Mouse (Mus musculus) kidney, postnatal 0 days (tissue): Measurements from ENCODE around the gene Notch2. TPM values are rescaled to one million over a fixed set of nuclear protein-coding genes. Genes with fewer than 3 reads are reported as not detected.
A peak's percentile ranks its signal among the peaks of the same experiment; 100 is the strongest.
"Not testable (repeated sequence)": the region's sequence is repeated elsewhere in the genome, so short reads cannot be mapped to it uniquely, and the experiment has no call there.

Experiments used
- ATAC-seq: fragments of 200-750 bp; cut with Nextera tagmentation; replicated peaks from 2 replicates; pipeline ENCODE4 v1.8.0; 2017; ENCODE audit warnings: low read depth, moderate number of reproducible peaks, moderate TSS enrichment, moderate library complexity; ENCODE audit not compliant: low FRiP score
- DNase-seq: peaks from one replicate; pipeline ENCODE4 v3.0.0-alpha.2; 2016; ENCODE audit warnings: low spot score
- H3K27ac ChIP-seq: fragments of 300-500 bp; sonication (generic); 2 replicates; pipeline ENCODE4 v1.5.1; 2014; ENCODE audit warnings: mild to moderate bottlenecking
- H3K27me3 ChIP-seq: fragments of 300-500 bp; sonication (generic); 2 replicates; pipeline ENCODE4 v1.6.1; 2014; ENCODE audit warnings: low read length, mixed read lengths; ENCODE audit not compliant: insufficient read depth
- H3K36me3 ChIP-seq: fragments of 300-500 bp; sonication (generic); 2 replicates; pipeline ENCODE4 v1.6.1; 2014; ENCODE audit warnings: low read length, mixed read lengths; ENCODE audit not compliant: insufficient read depth
- H3K4me1 ChIP-seq: fragments of 300-500 bp; sonication (generic); replicated peaks from 2 replicates; pipeline ENCODE4 v1.6.1; 2014; ENCODE audit warnings: antibody characterized with exemption, low read length, mixed read lengths; ENCODE audit not compliant: insufficient read depth
- H3K4me2 ChIP-seq: fragments of 300-500 bp; sonication (generic); 2 replicates; pipeline ENCODE4 v1.6.1; 2014; ENCODE audit warnings: mild to moderate bottlenecking, low read length, moderate library complexity, mixed read lengths
- H3K4me3 ChIP-seq: fragments of 300-500 bp; sonication (generic); replicated peaks from 2 replicates; pipeline ENCODE4 v1.5.1; 2014; ENCODE audit warnings: low read depth, low read length
- H3K9ac ChIP-seq: fragments of 300-500 bp; sonication (generic); 2 replicates; pipeline ENCODE4 v1.6.1; 2014; ENCODE audit warnings: low read depth, low read length
- H3K9me3 ChIP-seq: fragments of 300-500 bp; sonication (generic); replicated peaks from 2 replicates; pipeline ENCODE4 v1.6.1; 2016; ENCODE audit warnings: low read length, inconsistent platforms, mixed read lengths
- CTCF ChIP-seq: IDR thresholded peaks from 2 replicates; pipeline ENCODE4 v1.5.1; 2016; ENCODE audit warnings: antibody characterized with exemption, low read depth, mild to moderate bottlenecking, moderate library complexity
- WGBS: fragments of 180-500 bp; shearing (Covaris S2); extraction: QIAGEN DNeasy Blood & Tissue Kit; methylation state at CpG from one replicate; pipeline ENCODE4 v1.1.7; 2014; 5-methylcytosine and 5-hydroxymethylcytosine counted together
- polyA plus RNA-seq: library from polyadenylated mRNA; unstranded; fragments of >200 nt; fragmentation: Nextera tagmentation; extraction: Ambion mirVana; gene quantifications from 2 replicates; pipeline ENCODE4 v1.2.1, GENCODE M21; 2015

The Notch2 gene
- polyA plus RNA-seq, 1 experiment from 2014 or later = 25.2 TPM

GRCm38 (mm10) chr3:98044768-98045368, 31.5 kb downstream of the Notch2 start:
- 67% methylated on average over 4 of the region's 4 CpGs for WGBS
- no peak for TF ChIP-seq CTCF

DNA sequence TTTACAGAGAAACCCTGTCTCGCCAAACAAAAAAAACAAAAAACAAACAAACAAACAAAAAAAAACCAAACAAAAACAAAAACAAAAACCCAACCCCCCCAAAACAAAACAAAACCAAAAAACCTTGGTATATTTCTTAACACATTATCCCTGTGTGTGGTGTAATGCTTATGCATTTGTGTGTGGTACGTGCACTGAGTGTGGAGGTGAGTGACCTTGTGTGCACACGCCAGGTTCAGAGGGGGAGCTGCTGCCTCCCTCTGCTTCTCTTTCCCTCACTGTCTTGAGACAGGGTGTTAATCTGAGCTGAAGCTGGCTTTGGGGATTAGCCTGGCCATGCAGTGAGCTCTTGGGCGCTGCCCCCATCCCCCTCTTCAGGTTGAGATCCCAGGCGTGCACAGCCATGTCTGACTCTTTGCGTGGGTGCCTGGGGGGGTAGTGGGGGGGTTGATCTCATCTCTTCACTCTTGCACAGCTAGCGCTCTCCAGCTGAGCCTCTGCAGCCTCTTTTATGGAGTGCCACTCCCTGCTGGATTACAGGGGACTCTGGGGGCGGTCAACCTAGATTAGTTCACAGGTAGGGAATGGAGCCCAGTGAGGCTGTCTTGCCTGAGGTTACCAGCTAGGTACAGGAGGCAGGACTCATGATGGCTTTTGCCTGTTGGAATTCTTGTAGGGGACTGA, 32.3 kb downstream of the Notch2 start:
- 46% methylated on average over 8 of the region's 8 CpGs for WGBS
- H3K9me3 ChIP-seq = no peaks in the 10 kb centered on the region
- peak overlapping the region; percentile 84 for H3K27ac ChIP-seq
- H3K4me3 ChIP-seq = no peak overlapping the region
- H3K4me2 ChIP-seq = 0 out of 2 replicates have a peak overlapping the region, but pooled peaks have one; percentile 5
- H3K4me1 ChIP-seq = peaks cover 58% of the 10 kb centered on the region
- H3K36me3 ChIP-seq = 0 out of 2 replicates have a peak, but pooled peaks cover 3% of the 10 kb centered on the region
- no peak overlapping the region for H3K9ac ChIP-seq
- DNase-seq (no peak), ATAC-seq (peak; percentile 35; the same call in 1 of the 2 replicates)
- no peak for TF ChIP-seq CTCF
- H3K27me3 ChIP-seq = no peaks in the 10 kb centered on the region

More at GRCm38 (mm10) chr3:98044768-98045368, 31.5 kb downstream of the Notch2 start:
- Histone ChIP-seq H3K36me3 (no peaks in the 10 kb centered on the region), H3K9me3 (no peaks in the 10 kb centered on the region), H3K27me3 (no peaks in the 10 kb centered on the region), H3K9ac (no peak overlapping the region), H3K4me3 (no peak overlapping the region), H3K27ac (peak overlapping the region; percentile 84; the same call in 1 of the 2 replicates), H3K4me2 (no peak overlapping the region), H3K4me1 (peaks cover 57% of the 10 kb centered on the region)
- no peak for DNase-seq
- no peak for ATAC-seq

DNA sequence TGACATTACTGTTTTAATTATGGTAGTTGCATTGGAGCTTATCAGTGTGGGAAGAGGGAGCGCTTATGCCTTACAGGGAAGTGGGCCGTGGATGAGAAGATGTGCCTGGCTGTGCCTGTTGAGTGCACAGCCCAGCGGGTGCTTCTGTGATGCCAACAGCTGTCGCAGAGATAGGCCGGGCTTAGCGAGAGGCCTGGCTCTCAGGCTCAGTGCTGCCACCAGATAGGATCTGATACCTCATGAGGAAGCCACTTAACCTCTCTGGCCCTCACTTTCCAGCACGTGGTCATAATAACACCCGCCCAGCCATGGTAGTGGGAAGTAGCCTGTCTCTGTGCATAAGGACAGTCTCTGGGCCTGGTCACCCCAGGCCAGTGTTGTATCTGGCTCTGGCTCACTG, 33.0 kb downstream of the Notch2 start:
- Histone ChIP-seq H3K27ac (peak overlapping the region; percentile 84), H3K4me3 (no peak overlapping the region), H3K9ac (no peak overlapping the region), H3K4me1 (peaks cover 60% of the 10 kb centered on the region), H3K36me3 (0 out of 2 replicates have a peak, but pooled peaks cover 3% of the 10 kb centered on the region), H3K9me3 (no peaks in the 10 kb centered on the region), H3K4me2 (0 out of 2 replicates have a peak overlapping the region, but pooled peaks have one; percentile 5), H3K27me3 (no peaks in the 10 kb centered on the region)
- WGBS = 24% methylated on average over 8 of the region's 8 CpGs
- no peak for DNase-seq
- TF ChIP-seq CTCF = no peak
- peak; percentile 33 for ATAC-seq

- H3K9me3 ChIP-seq = no peaks in the 10 kb centered on the region
- ATAC-seq = no peak
- WGBS = 100% methylated on average over 1 of the region's 1 CpGs
- no peak for DNase-seq
- TF ChIP-seq CTCF = no peak
- H3K27me3 ChIP-seq = no peaks in the 10 kb centered on the region
- H3K36me3 ChIP-seq = 0 out of 2 replicates have a peak, but pooled peaks cover 3% of the 10 kb centered on the region
- H3K4me3 ChIP-seq = no peak overlapping the region
- no peak overlapping the region for H3K9ac ChIP-seq
- no peak overlapping the region for H3K27ac ChIP-seq
- H3K4me1 ChIP-seq = peaks cover 56% of the 10 kb centered on the region
- H3K4me2 ChIP-seq = no peak overlapping the region
Measured at GRCm38 (mm10) chr3:98049671-98050070, 36.3 kb downstream of the Notch2 start.

DNA sequence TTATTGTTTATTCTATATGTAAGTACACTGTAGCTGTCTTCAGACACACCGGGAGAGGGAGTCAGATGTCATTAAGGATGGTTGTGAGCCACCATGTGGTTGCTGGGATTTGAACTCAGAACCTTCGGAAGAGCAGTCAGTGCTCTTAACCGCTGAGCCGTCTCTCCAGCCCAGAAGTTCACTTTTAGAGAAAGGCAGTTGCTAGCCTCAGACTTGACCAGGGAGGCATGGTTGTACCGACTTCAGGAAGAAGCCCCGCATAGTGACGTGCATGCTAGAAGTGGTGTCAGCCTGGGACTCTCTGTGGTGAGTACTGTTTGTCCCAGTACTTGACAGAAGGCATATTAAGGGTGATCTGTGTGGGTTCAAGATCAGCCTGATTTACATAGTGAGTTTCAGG, 36.8 kb downstream of the Notch2 start:
- peaks cover 56% of the 10 kb centered on the region for H3K4me1 ChIP-seq
- not testable (repeated sequence) for ATAC-seq

DNA sequence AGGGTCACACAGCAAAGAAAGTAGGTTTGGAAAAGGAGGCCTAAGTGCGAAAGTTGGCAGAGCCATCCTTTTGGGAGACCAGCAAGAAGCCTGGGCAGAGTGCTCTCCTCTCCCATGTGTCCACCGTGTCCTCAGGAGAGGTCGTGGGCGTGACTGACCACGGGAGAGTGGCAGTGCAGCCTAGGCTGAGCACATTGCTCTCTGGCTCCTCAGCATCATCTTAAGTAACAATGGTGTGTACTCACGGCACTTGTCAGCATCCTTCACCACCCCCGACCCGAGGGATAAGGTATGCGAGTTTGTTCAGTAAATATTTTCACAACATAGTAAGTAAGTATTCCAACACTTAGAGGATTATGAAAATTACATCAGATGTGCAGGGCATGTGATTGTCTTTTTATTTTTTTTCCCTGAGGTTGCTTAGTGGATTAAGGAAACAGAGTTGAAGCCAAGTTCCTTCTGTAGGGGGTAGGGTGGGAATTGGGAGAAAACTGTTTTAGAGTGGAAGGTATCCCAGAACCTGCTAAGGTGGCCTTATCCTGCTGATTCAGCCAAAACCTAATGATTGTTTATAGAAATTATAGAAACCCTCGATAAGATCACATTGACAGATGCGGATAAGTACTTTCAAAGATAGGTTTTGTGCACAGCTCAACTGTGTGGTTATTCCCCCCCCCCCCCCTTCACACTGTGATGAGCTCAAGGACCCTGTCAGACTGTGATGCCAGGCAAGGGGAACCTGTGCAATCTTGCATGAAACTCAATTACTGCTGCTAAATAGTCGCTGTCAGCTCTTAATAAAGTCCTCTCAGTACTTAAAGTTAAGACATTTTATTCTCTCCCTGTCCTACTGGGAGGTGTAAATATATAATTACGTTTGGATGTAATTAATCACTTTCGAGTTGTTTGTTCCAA, 37.4 kb downstream of the Notch2 start:
- Histone ChIP-seq H3K36me3 (0 out of 2 replicates have a peak, but pooled peaks cover 3% of the 10 kb centered on the region), H3K4me2 (no peak overlapping the region), H3K9ac (no peak overlapping the region), H3K4me1 (peaks cover 52% of the 10 kb centered on the region), H3K4me3 (no peak overlapping the region), H3K27me3 (no peaks in the 10 kb centered on the region), H3K9me3 (no peaks in the 10 kb centered on the region), H3K27ac (peak overlapping the region; percentile 71; the same call in 1 of the 2 replicates)
- ATAC-seq (peak; percentile 61), DNase-seq (no peak)
- whole genome bisulfite sequencing = 48% methylated on average over 14 of the region's 14 CpGs
- TF ChIP-seq CTCF = no peak

More for the DNA sequence above, 36.8 kb downstream of the Notch2 start:
- not testable (repeated sequence) for H3K9ac ChIP-seq, H3K4me3 ChIP-seq, DNase-seq, H3K36me3 ChIP-seq, H3K9me3 ChIP-seq, H3K27me3 ChIP-seq, H3K4me2 ChIP-seq
- 87% methylated on average over 7 of the region's 7 CpGs for WGBS
- H3K27ac ChIP-seq = 0 out of 2 replicates have a peak overlapping the region, but pooled peaks have one; percentile 25
